In genomic region chr1:86529590-86529989, GRCm38 (mm10) we compare ENCODE assay signal across 8 mouse cellular contexts. TPM values are rescaled to one million over a fixed set of nuclear protein-coding genes. Genes with fewer than 3 reads are reported as not detected.
A peak's percentile ranks its signal among the peaks of the same experiment; 100 is the strongest.
DNase-seq lines count a peak whose midpoint lies in the region; ATAC-seq and TF ChIP-seq lines count a peak whose summit lies in the region.

No protein-coding gene starts in this region.

- DNase-seq in heart, postnatal 4 days: no peak
- no peak for DNase-seq in hindbrain, embryonic 14.5 days (ENCODE audit: low spot score)
- no peak for DNase-seq in midbrain, embryonic 14.5 days
- DNase-seq in spleen, adult 12 weeks (ENCODE audit: low spot score): no peak
- no peak for DNase-seq in kidney, postnatal 36 days
- DNase-seq in layer of hippocampus, postnatal 25 days (ENCODE audit: extremely low spot score in 1 of 2, low spot score in 1 of 2): no peak

- 31% methylated on average over 4 of the region's 4 CpGs for WGBS in heart, embryonic 15.5 days
- WGBS in hindbrain, embryonic 14.5 days: 44% methylated on average over 4 of the region's 4 CpGs
- WGBS in midbrain, embryonic 14.5 days: 45% methylated on average over 4 of the region's 4 CpGs

- no peaks in the 10 kb centered on the region for H3K27me3 ChIP-seq in heart, embryonic 15.5 days
- H3K27me3 ChIP-seq in hindbrain, embryonic 14.5 days (ENCODE audit: control insufficient read depth, insufficient read depth, low read length): no peaks in the 10 kb centered on the region
- H3K27me3 ChIP-seq in midbrain, embryonic 14.5 days (ENCODE audit: control insufficient read depth, insufficient read depth, low read length): no peaks in the 10 kb centered on the region

- H3K36me3 ChIP-seq in heart, embryonic 15.5 days: peaks cover 20% of the 10 kb centered on the region
- H3K36me3 ChIP-seq in hindbrain, embryonic 14.5 days (replicated peaks; ENCODE audit: control insufficient read depth, insufficient read depth): peaks cover 26% of the 10 kb centered on the region
- H3K36me3 ChIP-seq in midbrain, embryonic 14.5 days (ENCODE audit: control insufficient read depth, insufficient read depth, low read length): peaks cover 29% of the 10 kb centered on the region

- no peak for TF ChIP-seq CTCF in bone marrow macrophage, adult 2 months (IDR thresholded peaks at IDR 0.05; ENCODE audit: low read depth, low read length)

- H3K4me1 ChIP-seq in heart, embryonic 15.5 days (replicated peaks): peaks cover 42% of the 10 kb centered on the region
- H3K4me1 ChIP-seq in bone marrow macrophage, adult 2 months (ENCODE audit: control insufficient read depth, insufficient read depth, low read length): peaks cover 4% of the 10 kb centered on the region; the same call in 1 of the 2 replicates
- H3K4me1 ChIP-seq in hindbrain, embryonic 14.5 days (replicated peaks; ENCODE audit: control insufficient read depth, insufficient read depth, low read length): peaks cover 32% of the 10 kb centered on the region
- peaks cover 29% of the 10 kb centered on the region for H3K4me1 ChIP-seq in midbrain, embryonic 14.5 days (ENCODE audit: control insufficient read depth, insufficient read depth, low read length)

- H3K9ac ChIP-seq in heart, embryonic 15.5 days: peak overlapping the region; percentile 96
- peak overlapping the region; percentile 99 for H3K9ac ChIP-seq in hindbrain, embryonic 14.5 days
- peak overlapping the region; percentile 100; the same call in 1 of the 2 replicates for H3K9ac ChIP-seq in midbrain, embryonic 14.5 days (replicated peaks; ENCODE audit: low read length)

- TF ChIP-seq POLR2A in bone marrow macrophage, adult 2 months (IDR thresholded peaks at IDR 0.05; ENCODE audit: borderline replicate concordance, low read depth, low read length): no peak

- ATAC-seq in heart, embryonic 15.5 days (replicated peaks; ENCODE audit: insufficient number of reproducible peaks, insufficient read depth, low FRiP score, low read depth): no peak
- ATAC-seq in hindbrain, embryonic 14.5 days (ENCODE audit: low FRiP score): no peak
- no peak for ATAC-seq in midbrain, embryonic 14.5 days (ENCODE audit: low FRiP score, low TSS enrichment)

- H3K9me3 ChIP-seq in heart, embryonic 15.5 days (replicated peaks): no peaks in the 10 kb centered on the region
- no peaks in the 10 kb centered on the region for H3K9me3 ChIP-seq in hindbrain, embryonic 14.5 days (ENCODE audit: control insufficient read depth, low read length)
- H3K9me3 ChIP-seq in midbrain, embryonic 14.5 days (ENCODE audit: control insufficient read depth, low read length): no peaks in the 10 kb centered on the region

- peak overlapping the region; percentile 86 for H3K4me2 ChIP-seq in heart, embryonic 15.5 days
- peak overlapping the region; percentile 85 for H3K4me2 ChIP-seq in hindbrain, embryonic 14.5 days (replicated peaks)
- peak overlapping the region; percentile 95 for H3K4me2 ChIP-seq in midbrain, embryonic 14.5 days (ENCODE audit: low read length)

- peak overlapping the region; percentile 96; the same call in 1 of the 2 replicates for H3K27ac ChIP-seq in heart, embryonic 15.5 days
- no peak overlapping the region for H3K27ac ChIP-seq in bone marrow macrophage, adult 2 months (ENCODE audit: insufficient read depth, low read depth, low read length)
- H3K27ac ChIP-seq in hindbrain, embryonic 14.5 days: no peak overlapping the region
- peak overlapping the region; percentile 94; the same call in 1 of the 2 replicates for H3K27ac ChIP-seq in midbrain, embryonic 14.5 days (replicated peaks; ENCODE audit: low read depth, low read length)

- peak overlapping the region; percentile 91 for H3K4me3 ChIP-seq in heart, embryonic 15.5 days
- peak overlapping the region; percentile 97 for H3K4me3 ChIP-seq in bone marrow macrophage, adult 2 months (ENCODE audit: insufficient read depth, low read length)
- peak overlapping the region; percentile 73 for H3K4me3 ChIP-seq in hindbrain, embryonic 14.5 days (replicated peaks; ENCODE audit: low read length)
- H3K4me3 ChIP-seq in midbrain, embryonic 14.5 days (replicated peaks; ENCODE audit: low read depth, low read length): peak overlapping the region; percentile 100

RNA-seq across cellular contexts. Expression of gene Ptma, which starts 3.1 kb away (rescaled TPM):
- polyA plus RNA-seq in heart, embryonic 15.5 days (2015; fragmentation: Nextera tagmentation; extraction: Ambion mirVana): 791 and 881 TPM in 2 replicates
- total RNA-seq in heart, postnatal 4 days (2021): 100 to 1,000 TPM; 724 to 726 TPM
- 1,364 and 1,417 TPM in 2 replicates for polyA plus RNA-seq in bone marrow macrophage, adult 2 months (2012; ENCODE audit: insufficient read depth, insufficient read length, missing spikeins)
- 1,567 and 1,692 TPM in 2 replicates for polyA plus RNA-seq in hindbrain, embryonic 14.5 days (2014; fragmentation: Nextera tagmentation; extraction: Ambion mirVana)
- polyA plus RNA-seq in midbrain, embryonic 14.5 days (2014; fragmentation: Nextera tagmentation; extraction: Ambion mirVana): 2,168 and 2,208 TPM in 2 replicates
- 100 to 1,000 TPM; 508 to 527 TPM for total RNA-seq in layer of hippocampus, postnatal 25 days (2021)

RNA-seq across cellular contexts. Expression of gene Pde6d, which starts 52.8 kb away (rescaled TPM):
- 61.6 and 73.0 TPM in 2 replicates for polyA plus RNA-seq in heart, embryonic 15.5 days (2015; fragmentation: Nextera tagmentation; extraction: Ambion mirVana)
- total RNA-seq in heart, postnatal 4 days (2021): 10 to 100 TPM; 39.4 to 40.5 TPM
- polyA plus RNA-seq in bone marrow macrophage, adult 2 months (2012; ENCODE audit: insufficient read depth, insufficient read length, missing spikeins): 33.6 and 39.7 TPM in 2 replicates
- 96.6 and 112 TPM in 2 replicates for polyA plus RNA-seq in hindbrain, embryonic 14.5 days (2014; fragmentation: Nextera tagmentation; extraction: Ambion mirVana)
- polyA plus RNA-seq in midbrain, embryonic 14.5 days (2014; fragmentation: Nextera tagmentation; extraction: Ambion mirVana): 89.1 and 99.2 TPM in 2 replicates
- 10 to 100 TPM; 55.4 to 61.0 TPM for total RNA-seq in layer of hippocampus, postnatal 25 days (2021)

RNA-seq across cellular contexts. Expression of gene Cops7b, which starts 53.1 kb away (rescaled TPM):
- 21.7 and 25.3 TPM in 2 replicates for polyA plus RNA-seq in heart, embryonic 15.5 days (2015; fragmentation: Nextera tagmentation; extraction: Ambion mirVana)
- total RNA-seq in heart, postnatal 4 days (2021): 10 to 100 TPM; 13.6 to 14.0 TPM
- 20.9 and 22.4 TPM in 2 replicates for polyA plus RNA-seq in bone marrow macrophage, adult 2 months (2012; ENCODE audit: insufficient read depth, insufficient read length, missing spikeins)
- polyA plus RNA-seq in hindbrain, embryonic 14.5 days (2014; fragmentation: Nextera tagmentation; extraction: Ambion mirVana): 50.5 and 55.3 TPM in 2 replicates
- polyA plus RNA-seq in midbrain, embryonic 14.5 days (2014; fragmentation: Nextera tagmentation; extraction: Ambion mirVana): 55.6 and 56.7 TPM in 2 replicates
- total RNA-seq in layer of hippocampus, postnatal 25 days (2021): 10 to 100 TPM; 21.6 to 25.0 TPM

Comparison
In these comparisons a context has a peak if more than half of its experiments do, and no peak if none do; other contexts are left out.
1. H3K27ac ChIP-seq: peak in heart, embryonic 15.5 days (single experiment) and midbrain, embryonic 14.5 days (single experiment); none in bone marrow macrophage, adult 2 months (single experiment) and hindbrain, embryonic 14.5 days (single experiment).
2. Peak in every context shown above with its lines, with median percentiles within 50 percentile points of each other: H3K4me2 ChIP-seq, H3K4me3 ChIP-seq and H3K9ac ChIP-seq.